Mouse (Mus musculus): ENCODE results near the gene Zmynd15. TPM values are rescaled to one million over a fixed set of nuclear protein-coding genes. Genes with fewer than 3 reads are reported as not detected.
A peak's percentile ranks its signal among the peaks of the same experiment; 100 is the strongest.

The Zmynd15 gene
- total RNA-seq, 1 experiment from 2014 or later: not detected

DNA sequence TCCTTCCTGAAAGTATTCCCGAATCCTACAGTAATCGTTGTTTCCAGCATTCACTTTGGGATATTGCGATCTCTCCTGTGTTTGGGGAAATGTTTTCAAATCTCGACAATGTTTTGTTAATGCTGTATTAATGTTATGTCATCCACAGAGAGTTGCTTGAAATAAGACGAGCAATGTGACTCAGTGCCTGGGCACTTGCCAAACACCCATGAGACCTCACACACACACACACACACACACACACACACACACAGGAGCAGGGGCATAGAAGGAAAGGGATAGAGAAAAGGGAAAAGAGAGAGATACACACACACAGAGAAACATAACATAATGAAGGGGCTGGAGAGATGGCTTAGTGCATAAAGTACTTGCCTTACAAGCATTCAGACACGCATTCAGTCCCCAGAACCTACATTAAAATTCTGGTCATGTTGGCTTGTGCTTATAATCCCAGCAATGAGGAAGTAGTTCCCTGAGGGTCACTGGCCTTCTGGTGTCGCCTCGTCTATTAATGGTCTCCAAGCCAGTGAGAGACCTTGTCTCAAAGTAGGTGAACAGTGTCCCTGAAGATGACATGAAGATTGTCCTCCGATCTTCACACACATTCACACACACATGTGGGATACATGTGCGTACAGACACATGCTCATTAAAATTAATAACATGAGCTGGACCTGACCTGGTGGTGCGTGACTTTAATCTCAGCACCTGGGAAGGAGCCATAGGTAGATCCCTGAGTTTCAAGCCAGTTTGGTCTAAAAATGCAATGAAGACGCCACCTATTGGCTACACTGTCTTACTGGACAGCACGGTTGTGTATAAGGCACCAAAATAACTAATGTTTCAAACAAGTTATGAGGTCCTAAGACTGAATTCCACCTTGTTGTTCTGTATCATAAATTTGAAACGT is 40.6 kb downstream of the Zmynd15 start:
- no peak for ATAC-seq (replicated peaks; ENCODE audit: low read depth, poor library complexity, severe bottlenecking)

DNA sequence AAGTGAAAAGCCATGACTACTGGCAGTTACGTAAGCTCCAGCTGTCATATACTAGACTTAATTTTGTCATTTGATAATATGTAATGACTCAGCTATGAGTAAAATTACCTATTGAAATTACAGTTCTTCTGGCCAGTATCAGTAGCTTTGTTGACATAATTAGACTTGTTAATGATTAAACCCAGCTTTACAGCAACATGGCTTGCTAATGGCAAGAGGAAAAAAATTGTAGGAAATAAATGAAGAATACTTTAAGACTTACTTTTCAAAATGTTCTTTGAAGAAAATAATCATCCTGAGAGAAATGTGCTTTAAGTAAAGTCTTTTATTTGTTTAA is 41.2 kb downstream of the Zmynd15 start:
- ATAC-seq (replicated peaks; ENCODE audit: low read depth, poor library complexity, severe bottlenecking): no peak

DNA sequence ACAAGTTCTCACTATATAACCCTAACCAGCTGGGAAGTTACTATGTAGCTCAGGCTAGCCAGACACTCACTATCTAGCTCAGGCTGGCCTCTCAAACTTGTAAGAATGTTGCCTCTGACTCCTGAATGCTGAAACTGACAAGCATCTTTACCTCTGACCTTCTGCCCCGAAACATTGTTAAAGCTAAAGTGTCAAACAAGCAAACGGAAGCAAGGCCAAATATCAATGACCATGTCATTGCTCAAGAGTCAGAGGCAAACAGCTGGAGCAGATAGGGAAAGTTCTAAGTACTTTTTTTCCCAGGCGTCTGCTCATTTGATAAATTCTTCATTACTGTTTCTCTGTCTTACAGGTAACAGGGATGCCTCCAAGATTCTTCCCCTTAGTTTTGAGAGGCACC is 42.8 kb downstream of the Zmynd15 start:
- no peak for ATAC-seq (replicated peaks; ENCODE audit: low read depth, poor library complexity, severe bottlenecking)

DNA sequence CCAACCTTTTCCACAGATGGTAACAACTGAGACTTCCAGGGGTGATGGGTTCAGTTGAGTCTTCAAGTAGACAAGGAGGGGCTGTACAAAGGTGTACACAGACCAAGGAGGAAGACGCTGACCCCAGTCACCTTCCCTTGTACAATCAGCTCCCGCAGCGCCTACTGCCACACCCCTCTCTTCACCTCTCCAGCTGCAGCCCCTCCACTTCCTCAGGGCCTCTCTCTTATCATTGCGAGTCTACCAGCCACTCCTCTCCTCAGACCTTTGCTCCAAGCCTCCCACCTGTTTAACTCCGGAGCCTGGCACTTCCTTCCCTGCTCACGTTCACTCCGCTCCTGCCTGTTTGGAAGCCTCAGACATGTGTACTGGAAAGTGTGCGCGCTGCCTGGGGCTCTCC is 45.7 kb downstream of the Zmynd15 start, which contains the start of gene Tm4sf5:
Tm4sf5 (plus strand) TSS at position 275 of the 400 bp plus-strand sequence.
- ATAC-seq (replicated peaks; ENCODE audit: low read depth, poor library complexity, severe bottlenecking): no peak

DNA sequence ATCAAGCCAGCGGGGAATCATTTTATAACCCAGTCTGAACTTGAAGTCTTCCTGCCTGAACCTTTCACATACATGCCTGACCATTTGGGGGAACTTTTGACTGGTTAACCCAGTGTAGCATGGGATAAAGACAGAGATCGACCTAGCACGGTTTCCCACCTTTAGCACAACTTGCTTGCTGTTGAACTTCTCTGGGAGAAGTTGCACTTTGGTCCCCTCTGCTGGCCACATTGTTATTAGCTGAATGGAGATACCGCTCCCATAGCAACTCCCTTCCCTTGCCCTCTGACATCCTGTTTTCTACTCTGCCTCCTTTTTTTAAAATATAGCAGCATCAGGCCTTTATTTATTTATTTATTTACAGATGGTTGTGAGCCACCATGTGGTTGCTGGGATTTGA is 47.2 kb downstream of the Zmynd15 start:
- peak; percentile 83 for ATAC-seq (replicated peaks; ENCODE audit: low read depth, poor library complexity, severe bottlenecking)

DNA sequence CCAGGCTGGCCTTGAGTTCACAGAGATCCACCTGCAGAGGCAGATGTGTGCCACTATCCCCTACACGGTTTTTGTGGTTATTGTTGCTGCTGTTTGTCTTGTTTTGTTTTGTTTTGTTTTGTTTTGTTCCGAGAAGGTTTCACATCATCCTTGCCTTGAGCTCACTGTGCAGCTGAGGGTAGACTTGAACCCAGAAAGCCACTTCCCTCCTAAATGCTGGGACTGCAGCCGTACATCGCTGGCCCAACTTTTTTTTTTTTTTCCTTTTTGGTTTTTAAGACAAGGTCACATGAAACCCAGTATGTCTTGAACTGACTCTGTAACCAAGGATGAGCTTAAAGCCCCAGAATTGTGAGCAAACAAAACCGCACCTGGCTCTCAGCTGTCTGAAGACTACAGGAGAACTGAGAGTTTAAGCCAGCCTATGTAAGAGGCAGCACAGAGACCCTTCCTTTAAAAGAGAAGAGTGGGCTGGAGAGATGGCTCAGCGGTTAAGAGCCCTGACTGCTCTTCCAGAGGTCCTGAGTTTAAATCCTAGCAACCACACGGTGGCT is 47.8 kb downstream of the Zmynd15 start:
- no peak for ATAC-seq (replicated peaks; ENCODE audit: low read depth, poor library complexity, severe bottlenecking)

DNA sequence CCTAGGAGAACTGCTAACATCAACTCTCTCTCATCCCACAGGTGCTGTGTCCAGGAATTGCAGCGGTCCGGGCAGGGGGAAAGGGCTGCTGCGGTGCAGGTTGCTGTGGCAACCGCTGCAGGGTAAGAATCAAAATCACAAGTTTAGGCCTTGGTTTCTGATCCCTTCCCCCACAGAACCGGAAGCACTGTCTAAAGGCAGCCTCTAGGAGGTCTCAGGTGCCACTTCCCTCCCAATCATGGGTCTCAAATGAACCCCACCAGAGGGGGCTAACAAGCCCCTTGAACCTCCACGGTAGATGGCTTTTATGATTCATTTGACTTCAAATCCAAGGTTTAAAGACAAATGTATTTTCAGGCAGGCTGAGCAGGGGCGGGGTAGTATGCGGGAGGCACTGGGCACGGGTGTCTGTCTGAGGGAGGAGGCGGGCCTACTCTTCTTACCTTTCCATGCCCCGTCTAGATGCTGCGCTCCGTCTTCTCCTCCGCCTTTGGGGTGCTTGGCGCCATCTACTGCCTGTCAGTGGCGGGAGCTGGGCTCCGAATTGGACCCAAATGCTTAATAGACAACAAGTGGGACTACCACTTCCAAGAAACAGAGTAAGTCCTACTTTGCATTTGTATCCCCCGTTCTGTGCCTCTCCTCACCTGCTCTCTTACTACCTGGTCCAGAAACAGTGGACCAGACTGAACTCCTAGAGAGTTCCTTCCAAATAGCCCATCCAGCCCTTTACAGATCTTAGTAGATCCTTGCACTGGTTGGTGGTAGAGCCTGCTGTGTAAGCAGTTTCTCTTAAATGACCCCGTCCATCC is 50.7 kb downstream of the Zmynd15 start:
- peak; percentile 78 for ATAC-seq (replicated peaks; ENCODE audit: low read depth, poor library complexity, severe bottlenecking)

DNA sequence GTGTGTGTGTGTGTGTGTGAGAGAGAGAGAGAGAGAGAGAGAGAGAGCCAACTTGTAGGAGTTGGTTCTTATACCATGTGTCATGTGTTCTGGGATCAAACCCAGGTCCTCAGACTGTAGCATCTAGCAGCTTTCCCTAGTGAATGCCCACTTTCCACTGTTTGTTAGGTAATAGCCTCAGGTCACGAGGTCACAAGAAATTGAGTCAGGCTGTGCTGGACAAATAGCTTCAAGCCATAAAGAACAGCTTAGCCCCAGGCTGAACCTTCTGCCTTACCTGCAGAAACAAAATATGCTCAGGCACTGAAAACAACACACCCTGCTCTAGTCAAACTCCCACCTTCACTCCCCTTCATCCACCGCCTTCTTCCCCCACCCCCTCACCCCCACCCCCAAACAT is 52.0 kb downstream of the Zmynd15 start:
- no peak for ATAC-seq (replicated peaks; ENCODE audit: low read depth, poor library complexity, severe bottlenecking)

DNA sequence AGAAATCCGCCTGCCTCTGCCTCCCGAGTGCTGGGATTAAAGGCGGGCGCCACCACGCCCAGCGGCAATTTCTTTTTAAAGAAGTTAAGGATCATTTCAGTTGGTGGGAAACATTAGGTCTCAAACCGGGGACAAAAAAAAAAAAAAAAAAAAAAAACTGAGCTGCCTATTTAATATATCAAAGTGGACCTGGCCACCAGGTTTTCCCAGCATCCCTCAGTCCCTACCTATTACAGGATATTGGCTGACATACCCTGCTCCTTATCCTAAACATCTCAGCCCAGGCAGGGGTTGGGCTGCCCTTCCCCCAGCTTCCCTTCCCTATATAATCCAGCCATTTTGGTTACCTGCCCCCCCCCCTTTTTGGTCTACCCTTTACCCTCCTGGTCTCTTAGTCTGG is 52.6 kb downstream of the Zmynd15 start:
- no peak for ATAC-seq (replicated peaks; ENCODE audit: low read depth, poor library complexity, severe bottlenecking)

DNA sequence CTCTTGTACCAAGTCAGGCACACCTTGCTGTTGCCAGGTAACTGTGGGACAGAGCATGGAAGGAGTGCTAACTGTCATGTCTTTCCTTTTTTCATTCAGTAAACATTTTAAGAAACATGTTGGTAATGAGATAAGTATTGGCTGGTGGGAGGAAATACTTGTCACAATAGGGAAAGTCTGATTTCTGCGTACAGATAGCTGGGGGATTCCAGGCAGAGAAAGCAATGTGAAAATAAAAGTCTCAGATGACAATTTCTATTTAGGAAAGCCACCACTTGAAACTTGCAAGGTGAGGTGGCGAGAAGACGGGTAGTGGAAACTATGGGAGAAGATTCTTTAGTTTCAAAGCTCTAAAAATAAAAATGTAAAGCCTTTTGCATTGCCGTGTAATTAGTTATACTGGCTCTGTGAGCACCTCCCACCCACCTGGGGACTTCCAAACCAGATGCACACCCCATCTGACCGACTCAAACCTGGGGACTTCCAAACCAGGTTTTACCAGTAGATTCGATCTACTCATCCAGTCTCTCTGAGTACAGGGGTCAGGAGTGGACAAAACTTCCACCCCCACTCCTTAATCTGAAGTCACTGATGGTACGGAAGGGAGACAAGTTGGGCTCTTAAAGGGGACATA is 53.6 kb downstream of the Zmynd15 start:
- ATAC-seq (replicated peaks; ENCODE audit: low read depth, poor library complexity, severe bottlenecking): no peak

DNA sequence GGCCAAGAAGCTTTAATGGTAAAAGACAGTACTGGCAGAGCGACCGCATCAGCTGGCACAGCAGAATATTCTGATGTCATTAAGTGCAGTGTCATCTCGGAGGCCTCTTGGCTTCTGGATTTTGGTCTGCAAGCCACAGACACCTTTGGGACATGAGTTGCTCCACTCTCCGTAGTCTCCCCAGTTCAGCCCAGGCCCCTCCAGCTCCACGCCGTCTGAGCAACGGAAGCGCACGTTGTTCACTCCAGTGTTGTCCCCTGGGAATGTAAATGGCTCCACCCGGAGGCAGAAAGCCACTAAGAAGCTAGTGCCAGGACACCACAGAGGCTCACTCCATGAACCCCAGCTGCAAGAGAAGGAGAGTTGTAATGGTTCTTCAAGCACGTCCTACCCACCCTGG is 54.3 kb downstream of the Zmynd15 start:
- ATAC-seq (replicated peaks; ENCODE audit: low read depth, poor library complexity, severe bottlenecking): no peak

DNA sequence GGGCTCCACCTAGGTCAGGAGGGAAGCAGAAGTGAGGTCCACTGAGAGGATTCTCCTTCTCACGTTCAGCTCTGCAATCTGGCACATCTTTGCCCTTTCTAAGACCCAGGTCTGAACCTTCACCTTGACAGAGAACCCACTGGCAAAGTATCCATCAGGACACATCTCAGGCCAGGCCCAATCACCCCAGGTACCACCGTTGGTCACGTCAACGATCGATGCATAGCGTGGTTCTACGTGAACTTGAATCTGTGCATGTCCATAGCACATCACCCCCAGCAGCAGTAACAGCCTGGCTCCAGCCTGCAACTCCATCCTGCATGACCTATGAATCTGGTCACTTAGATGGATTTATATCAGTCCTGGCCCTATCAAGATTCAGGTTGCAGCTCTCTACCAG is 55.1 kb downstream of the Zmynd15 start, which contains the start of gene Vmo1:
Vmo1 (minus strand) TSS at position 329 of the 400 bp plus-strand sequence.
- ATAC-seq (replicated peaks; ENCODE audit: low read depth, poor library complexity, severe bottlenecking): no peak

Other genes with a start within 250 kb of the Zmynd15 start
- gene Slc16a11, start 246.7 kb upstream of the Zmynd15 start, total RNA-seq (2017): 0.49 and 0.78 TPM in 2 replicates
- 4.1 and 4.8 TPM in 2 replicates for gene Slc16a13, start 238.4 kb upstream of the Zmynd15 start, total RNA-seq (2017)
- gene Bcl6b, start 229.6 kb upstream of the Zmynd15 start, total RNA-seq (2017): 0.41 and 0.82 TPM in 2 replicates
- gene 0610010K14Rik, start 221.5 kb upstream of the Zmynd15 start, total RNA-seq (2017): 43.5 and 49.9 TPM in 2 replicates
- gene Gm21988, start 219.6 kb upstream of the Zmynd15 start, total RNA-seq (2017): not detected in 2 replicates
- gene Rnasek, start 219.6 kb upstream of the Zmynd15 start, total RNA-seq (2017): 25.7 and 49.9 TPM in 2 replicates
- 0.37 TPM in 1 of 2 replicates, not detected in the other for gene Alox12, start 204.1 kb upstream of the Zmynd15 start, total RNA-seq (2017)
- not detected in 2 replicates for gene Alox12e, start 136.8 kb upstream of the Zmynd15 start, total RNA-seq (2017)
- not detected in 2 replicates for gene Alox15, start 107.4 kb upstream of the Zmynd15 start, total RNA-seq (2017)
- 13.4 and 16.5 TPM in 2 replicates for gene Pelp1, start 49.4 kb upstream of the Zmynd15 start, total RNA-seq (2017)
- 43.6 and 46.6 TPM in 2 replicates for gene Arrb2, start 26.8 kb upstream of the Zmynd15 start, total RNA-seq (2017)
- gene Med11, start 7.5 kb upstream of the Zmynd15 start, total RNA-seq (2017): 36.3 and 43.1 TPM in 2 replicates
- gene Cxcl16, start 551 bp downstream of the Zmynd15 start, total RNA-seq (2017): not detected in 2 replicates
- gene Tm4sf5, start 45.8 kb downstream of the Zmynd15 start, total RNA-seq (2017): not detected in 2 replicates
- not detected in 2 replicates for gene Vmo1, start 55.2 kb downstream of the Zmynd15 start, total RNA-seq (2017)
- not detected in 2 replicates for gene Gltpd2, start 59.8 kb downstream of the Zmynd15 start, total RNA-seq (2017)
- 218 and 223 TPM in 2 replicates for gene Psmb6, start 65.9 kb downstream of the Zmynd15 start, total RNA-seq (2017)
- gene Gm40193, start 73.5 kb downstream of the Zmynd15 start, total RNA-seq (2017): not detected in 2 replicates
- 1.2 and 2.7 TPM in 2 replicates for gene Pld2, start 80.6 kb downstream of the Zmynd15 start, total RNA-seq (2017)
- gene Mink1, start 103.4 kb downstream of the Zmynd15 start, total RNA-seq (2017): 30.8 and 33.5 TPM in 2 replicates
- not detected in 2 replicates for gene 4930544D05Rik, start 156.4 kb downstream of the Zmynd15 start, total RNA-seq (2017)
- gene Chrne, start 159.8 kb downstream of the Zmynd15 start, total RNA-seq (2017): 0.37 TPM in 1 of 2 replicates, not detected in the other
- gene Gp1ba, start 179.7 kb downstream of the Zmynd15 start, total RNA-seq (2017): 0.58 and 3.2 TPM in 2 replicates
- gene Rnf167, start 187.8 kb downstream of the Zmynd15 start, total RNA-seq (2017): 56.9 and 65.8 TPM in 2 replicates
- gene Slc25a11, start 188.0 kb downstream of the Zmynd15 start, total RNA-seq (2017): 52.5 and 60.6 TPM in 2 replicates
- gene Pfn1, start 195.2 kb downstream of the Zmynd15 start, total RNA-seq (2017): 437 and 465 TPM in 2 replicates
- 8.9 and 10.0 TPM in 2 replicates for gene Eno3, start 197.8 kb downstream of the Zmynd15 start, total RNA-seq (2017)
- gene Spag7, start 210.0 kb downstream of the Zmynd15 start, total RNA-seq (2017): 43.2 and 53.2 TPM in 2 replicates
- 5.3 and 13.3 TPM in 2 replicates for gene Camta2, start 228.7 kb downstream of the Zmynd15 start, total RNA-seq (2017)
- not detected in 2 replicates for gene Inca1, start 240.7 kb downstream of the Zmynd15 start, total RNA-seq (2017)
- 4.7 and 8.6 TPM in 2 replicates for gene Kif1c, start 241.1 kb downstream of the Zmynd15 start, total RNA-seq (2017)